Mouse (Mus musculus) cortical plate, adult 2 months (tissue): ENCODE measurements around the gene Fbln2.

Source experiments
- CTCF ChIP-seq: fragments of 200-500 bp; IDR thresholded peaks from 2 replicates; pipeline ENCODE4 v1.5.1; 2011; ENCODE audit warnings: mild to moderate bottlenecking, control low read depth, low read length; ENCODE audit not compliant: insufficient read depth; ENCODE audit errors: extremely low read depth
- POLR2A ChIP-seq: fragments of 200-500 bp; IDR thresholded peaks from 2 replicates; pipeline ENCODE4 v1.6.1; 2011; ENCODE audit warnings: mild to moderate bottlenecking, low read length, control low read depth; ENCODE audit not compliant: insufficient read depth; ENCODE audit errors: extremely low read depth

DNA sequence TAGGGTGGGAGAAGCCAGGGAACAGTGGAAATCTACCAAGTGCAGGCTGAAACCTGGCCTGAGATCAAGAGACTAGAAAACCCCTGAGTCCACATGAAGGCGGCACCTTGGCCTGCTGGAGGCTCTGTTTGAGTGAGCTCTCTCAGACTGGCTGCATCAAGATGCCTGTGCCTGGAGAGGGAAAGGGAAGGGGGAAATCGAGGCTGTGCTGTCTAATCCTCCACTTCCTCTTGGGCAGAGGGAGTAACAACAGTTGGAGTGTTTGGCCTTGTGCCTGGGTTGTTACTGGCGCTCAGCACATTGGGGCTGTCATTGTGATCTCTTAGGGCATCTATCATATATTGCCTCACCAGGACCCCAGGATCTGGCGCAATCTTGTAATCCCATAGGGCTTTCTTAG, 36.4 kb downstream of the Fbln2 start:
- TF ChIP-seq CTCF (no peak), POLR2A (no peak)
